Mouse (Mus musculus) lung, postnatal 0 days (tissue): ENCODE measurements around the gene Rac3.
A peak's percentile ranks its signal among the peaks of the same experiment; 100 is the strongest.

ENCODE experiments used
- CTCF ChIP-seq: IDR thresholded peaks from 2 replicates; pipeline ENCODE4 v1.5.1; 2016; ENCODE audit warnings: antibody characterized with exemption, mild to moderate bottlenecking
- EP300 ChIP-seq: IDR thresholded peaks from 2 replicates; pipeline ENCODE4 v1.6.1; 2016; ENCODE audit warnings: antibody characterized with exemption, mild to moderate bottlenecking, control low read depth

- peak; percentile 89 for TF ChIP-seq CTCF
- no peak for TF ChIP-seq EP300
These were observed 8.3 kb upstream of the Rac3 start for GRCm38 (mm10) chr11:120712771-120713568.
